Mouse (Mus musculus) right cerebral cortex, adult 18-20 months (tissue): ENCODE measurements around the gene Rnf32.

Experiments used
- DNase-seq: peaks from one replicate; pipeline ENCODE4 v3.0.0; 2022; ENCODE audit warnings: mixed read lengths

Rnf32 gene

GRCm38 (mm10) chr5:29274746-29275145 lies 79.0 kb downstream of the Rnf32 start:
- no peak for DNase-seq
